Mouse (Mus musculus) frontal cortex, postnatal 14 days (tissue): ENCODE results near the gene Mrtfb.
"Not testable (repeated sequence)": the region's sequence is repeated elsewhere in the genome, so short reads cannot be mapped to it uniquely, and the experiment has no call there.

Experiments used
- DNase-seq, 2 experiments: peaks; one replicate each; pipeline ENCODE4 v3.0.0; 2022; ENCODE audit warnings: low spot score in 2 of 2

The Mrtfb gene

DNA sequence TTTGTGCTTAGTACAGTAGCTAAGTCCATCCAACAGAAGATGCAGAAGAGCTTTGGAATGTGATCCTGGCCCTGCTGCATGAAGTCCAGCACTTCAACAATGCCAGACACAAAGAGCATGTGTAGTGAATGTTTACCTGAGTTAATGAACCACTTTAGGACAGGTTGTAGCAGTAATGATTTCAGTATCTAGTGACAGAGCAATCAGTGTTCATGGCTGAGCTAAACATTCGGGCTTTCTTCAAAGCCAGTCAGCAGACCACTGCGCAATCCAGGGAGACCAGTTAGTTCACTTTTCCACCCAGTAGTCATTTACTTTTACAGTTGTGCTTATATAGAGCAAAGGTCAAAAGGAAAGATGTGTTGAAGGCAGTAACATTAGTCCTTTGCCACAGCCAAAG is 20.0 kb downstream of the Mrtfb start:
- DNase-seq: no peak

DNA sequence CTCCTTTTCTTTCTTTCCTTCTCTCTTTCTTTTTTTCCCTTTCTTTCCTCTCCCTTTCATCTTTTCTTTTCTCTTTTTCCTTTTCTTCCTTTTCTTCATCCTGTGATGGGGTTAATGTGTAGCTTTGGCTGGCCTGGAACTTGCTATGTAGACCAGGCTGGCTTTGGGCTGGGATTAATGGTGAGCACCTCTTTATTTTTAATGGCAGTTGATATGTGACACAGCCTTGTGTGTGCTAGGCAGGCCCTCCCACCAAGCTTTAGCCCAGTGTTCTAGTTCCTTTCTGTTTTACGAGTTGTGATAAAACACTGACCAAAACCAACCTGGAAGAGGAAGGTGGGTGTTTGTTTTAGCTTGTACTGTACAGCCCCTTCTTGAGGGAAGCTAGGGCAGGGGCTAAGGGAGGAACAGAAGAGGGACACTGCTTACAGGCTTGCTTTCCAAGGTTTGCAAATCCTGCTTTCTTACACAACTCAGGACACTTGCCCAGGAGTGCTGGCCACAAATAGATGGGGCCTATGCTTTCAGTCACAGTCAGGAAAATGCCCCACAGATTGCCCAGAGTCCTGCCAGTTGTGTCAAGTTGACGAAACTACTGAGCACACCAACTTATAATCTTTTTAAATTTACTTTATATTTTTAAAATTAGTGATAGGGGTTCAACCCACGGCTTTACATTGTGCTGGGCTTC is 20.6 kb downstream of the Mrtfb start:
- DNase-seq: no peak

DNA sequence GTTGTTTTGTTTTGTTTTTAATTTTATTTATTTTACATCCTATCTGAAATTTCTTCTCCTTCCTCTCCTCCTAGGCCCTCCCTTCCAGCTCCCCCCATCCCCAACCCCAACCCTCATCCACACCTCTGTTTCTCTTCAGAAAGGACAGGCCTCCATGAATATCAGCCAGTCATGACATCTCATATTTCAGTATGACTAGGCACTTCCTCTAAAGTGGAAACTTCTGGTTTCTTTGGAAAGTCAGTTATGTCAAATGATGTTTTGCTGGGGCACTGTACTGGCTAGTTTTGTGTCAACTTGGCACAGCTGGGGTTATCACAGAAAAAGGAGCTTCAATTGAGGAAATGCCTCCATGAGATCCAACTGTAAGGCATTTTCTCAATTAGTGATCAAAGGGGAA is 30.1 kb downstream of the Mrtfb start:
- not testable (repeated sequence) for DNase-seq

DNA sequence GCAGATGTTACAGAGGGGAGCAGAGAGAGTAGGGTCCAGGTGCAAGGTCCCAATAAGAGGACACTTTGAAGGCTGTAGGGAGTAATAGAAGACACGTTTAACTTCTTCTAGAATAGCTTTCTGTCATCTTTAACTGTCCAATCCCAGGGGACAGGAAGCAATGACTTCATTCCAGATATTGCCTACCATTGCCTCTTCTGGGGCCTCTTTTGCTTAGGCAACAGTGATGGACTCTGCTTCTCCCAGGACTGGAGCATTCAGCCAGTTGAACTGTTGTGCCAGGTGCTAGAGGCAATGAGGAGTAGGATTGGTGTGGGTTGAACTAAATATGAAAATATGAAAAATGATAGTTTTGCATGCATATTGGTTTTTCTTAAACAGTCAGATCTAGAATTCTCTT is 41.6 kb downstream of the Mrtfb start:
- DNase-seq: no peak

DNA sequence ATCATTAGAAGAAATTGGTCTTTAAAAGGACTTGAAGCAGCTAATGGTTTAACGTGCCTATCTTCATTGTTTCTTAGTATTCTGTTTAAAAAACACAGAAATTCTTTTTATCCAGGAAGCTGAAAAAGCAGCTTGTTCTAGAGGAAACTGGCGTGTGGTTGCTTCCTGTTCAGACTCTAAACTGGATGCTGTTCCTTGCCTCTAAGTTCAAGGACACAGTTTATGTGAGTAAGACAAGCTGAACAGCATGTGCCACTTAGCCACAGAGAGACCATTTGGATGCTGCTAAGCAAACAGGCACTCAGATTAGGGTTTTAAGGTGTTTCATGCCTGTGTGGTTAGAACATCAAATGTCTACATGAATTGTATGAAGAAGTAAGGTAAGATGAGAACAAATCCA is 42.7 kb downstream of the Mrtfb start:
- DNase-seq: no peak

DNA sequence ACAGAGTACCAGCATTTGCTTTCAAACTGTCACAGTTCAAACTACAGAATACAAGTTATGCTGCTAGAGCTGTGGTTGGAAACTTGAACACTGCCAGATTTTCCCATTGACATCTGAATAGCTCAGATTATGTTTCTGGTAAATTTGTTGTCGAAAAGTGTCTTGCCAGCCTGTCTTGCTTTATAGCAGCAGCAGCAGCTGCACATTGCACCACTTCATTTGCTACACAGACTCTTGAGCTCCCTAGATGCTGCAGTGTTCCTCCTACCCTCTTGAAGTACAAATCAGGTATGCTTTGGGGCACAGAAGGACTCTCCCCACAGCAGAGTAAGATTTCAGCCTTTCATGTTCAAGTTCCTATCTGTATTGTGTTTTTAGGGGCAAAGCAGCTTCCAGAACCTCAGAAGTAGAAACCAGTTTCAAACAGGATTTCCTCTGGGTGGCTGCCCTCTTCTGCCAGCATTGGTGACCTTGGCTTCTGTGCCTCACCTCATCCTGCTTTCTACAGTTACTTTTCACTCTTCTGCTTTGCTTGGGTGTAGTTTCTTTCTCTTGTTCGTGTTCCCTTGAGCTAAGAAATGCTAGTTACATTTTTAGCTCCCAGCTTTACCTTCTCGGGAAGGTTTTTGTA is 49.9 kb downstream of the Mrtfb start:
- DNase-seq: no peak

DNA sequence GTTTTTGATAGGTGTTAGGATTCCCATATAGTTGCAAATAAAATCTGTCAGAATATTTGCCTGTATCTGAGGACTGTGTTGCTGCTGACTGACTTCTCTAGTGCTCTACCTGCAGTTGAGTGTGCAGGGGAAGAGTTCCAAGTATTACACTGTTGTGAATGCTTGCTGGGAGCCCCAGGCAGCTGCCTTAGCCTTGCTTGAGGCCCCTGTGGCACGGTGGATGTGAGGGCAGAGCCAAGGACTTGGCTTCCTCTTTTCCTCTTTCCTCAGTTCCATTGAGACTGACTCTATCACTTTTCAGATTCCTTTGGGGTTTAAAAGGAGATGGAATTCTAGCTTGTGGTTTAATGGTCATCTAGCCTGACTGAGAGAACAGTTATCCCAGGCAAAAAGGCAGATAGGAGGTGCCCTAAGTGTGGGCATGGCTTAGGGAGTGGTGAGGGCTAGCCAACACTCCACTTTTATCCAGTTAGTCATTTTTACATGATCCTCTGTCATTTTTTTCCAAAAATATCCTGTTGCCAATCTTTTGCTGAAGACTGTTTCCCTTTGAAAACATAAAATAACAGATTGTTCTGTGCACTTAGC is 53.9 kb downstream of the Mrtfb start:
- DNase-seq: no peak

DNA sequence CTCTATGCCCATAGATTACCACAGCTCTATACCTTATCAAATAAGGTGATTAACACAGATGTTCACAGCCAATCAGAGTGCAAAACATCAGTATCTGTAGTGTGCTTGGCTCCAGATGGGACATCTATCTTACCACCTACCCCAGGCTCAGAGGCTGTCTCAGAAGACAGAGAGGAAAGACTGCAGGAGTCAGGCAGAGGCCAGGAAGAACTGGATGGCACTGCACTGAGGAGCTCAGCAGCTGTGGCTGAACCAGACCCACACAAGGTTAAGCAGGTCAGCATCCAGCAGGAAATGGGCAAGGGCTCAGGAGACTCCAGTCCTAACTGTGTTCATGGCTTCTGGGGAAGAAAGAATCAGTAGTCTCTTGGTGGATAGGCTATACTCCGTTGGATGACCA is 55.1 kb downstream of the Mrtfb start:
- DNase-seq: no peak

DNA sequence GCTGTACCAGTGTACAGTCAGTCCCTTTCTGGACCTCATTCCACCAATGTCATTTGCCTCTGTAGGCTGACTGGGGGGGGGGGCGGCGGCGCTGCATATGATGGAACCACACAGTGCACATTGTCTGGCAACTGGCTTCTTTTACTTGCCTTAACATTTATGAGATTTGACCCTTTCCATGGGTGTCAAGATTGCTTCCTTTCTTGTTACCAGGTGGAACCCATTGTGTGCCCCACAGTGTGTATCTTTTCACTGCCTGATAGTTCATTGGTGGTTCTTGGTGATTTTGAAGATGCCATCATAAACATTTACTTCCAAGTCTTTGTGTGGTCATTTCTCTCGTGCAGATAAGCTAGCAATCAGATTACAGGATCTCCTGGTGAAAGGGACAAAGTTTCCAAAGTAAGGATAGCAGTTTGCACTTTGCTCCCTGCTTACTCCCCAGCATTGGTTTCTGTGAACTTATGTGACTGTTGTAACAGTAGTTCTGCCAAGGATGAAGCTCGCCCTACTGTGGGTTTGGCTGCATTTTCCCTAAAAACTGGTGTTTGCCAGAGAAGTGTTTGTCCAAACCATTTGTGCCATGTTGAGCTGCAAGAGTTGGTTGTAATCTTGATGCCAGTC is 56.9 kb downstream of the Mrtfb start:
- no peak for DNase-seq

DNA sequence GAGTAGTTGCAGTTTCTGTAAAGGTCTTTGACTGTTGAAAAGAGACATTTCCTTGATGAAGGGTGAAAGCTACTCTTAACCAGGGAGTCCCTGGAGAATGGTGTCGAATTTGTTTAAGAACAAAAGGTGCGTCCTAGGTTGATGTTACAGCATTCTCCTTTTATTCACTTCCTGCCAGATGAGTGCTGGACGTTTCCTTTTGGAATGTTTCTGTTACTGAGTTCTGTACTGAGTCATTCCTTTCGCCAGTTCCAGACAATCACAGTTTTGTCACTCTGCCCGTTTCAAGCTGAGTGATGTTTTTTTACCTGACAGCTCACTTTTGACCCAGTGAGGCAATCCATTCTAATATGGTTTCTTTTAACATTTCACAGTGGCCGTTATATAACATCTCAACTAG is 67.5 kb downstream of the Mrtfb start:
- no peak for DNase-seq

DNA sequence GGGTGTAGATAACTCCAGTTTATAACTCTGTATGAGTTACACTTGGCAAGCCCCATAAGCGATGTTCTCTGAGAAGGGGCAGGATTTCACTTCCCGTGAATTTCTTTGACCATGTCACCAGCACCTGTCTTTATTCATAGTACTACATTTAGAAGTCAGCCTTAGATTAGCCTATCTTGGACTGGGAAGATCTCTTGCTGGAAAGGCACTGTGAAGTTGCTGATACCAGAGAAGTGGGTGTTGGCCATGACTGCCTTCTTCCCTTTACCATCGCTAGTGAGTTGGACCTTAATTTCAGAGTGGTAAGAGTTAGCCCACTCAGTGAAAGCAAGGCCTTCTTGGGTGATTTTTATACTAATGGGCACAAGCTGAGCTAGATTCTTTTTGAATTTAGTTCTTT is 70.3 kb downstream of the Mrtfb start:
- DNase-seq: no peak

DNA sequence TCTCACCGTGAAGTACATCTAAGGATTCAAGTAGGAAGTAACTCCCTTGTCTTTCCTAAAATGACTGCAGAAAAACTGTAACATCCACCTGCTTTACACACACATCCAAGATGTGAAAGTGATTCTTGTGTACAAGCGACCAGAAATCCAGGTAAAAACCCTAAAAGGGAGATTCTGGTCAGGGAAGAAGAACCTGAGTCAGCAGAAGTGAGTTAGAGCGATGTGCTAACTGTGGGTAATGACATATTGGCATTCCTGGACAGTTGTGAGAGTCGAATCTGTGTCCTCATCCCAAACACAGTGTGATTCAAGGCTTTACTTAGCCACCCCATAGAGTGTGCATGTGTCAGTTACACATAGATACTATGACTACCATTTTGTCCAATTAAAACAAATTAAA is 72.4 kb downstream of the Mrtfb start:
- no peak for DNase-seq

DNA sequence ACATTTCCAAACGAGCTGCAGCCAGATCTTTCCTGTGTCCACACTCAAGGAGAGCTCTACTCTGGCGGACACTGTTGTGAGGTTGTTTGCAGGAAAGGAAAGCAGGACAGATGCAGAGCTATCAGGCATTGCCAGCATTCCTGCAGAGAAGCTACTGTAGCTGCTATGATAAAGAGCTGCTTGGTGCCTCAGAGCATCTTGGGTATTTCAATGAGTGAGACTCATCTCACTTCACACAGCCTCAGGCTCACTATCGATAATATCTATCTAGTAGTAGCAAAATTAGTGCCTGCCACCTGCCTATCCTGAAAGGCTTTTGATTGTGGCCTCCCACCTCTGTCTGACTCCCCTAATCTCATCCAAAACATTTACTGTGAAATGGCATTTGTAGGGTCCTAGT is 73.4 kb downstream of the Mrtfb start:
- no peak for DNase-seq

DNA sequence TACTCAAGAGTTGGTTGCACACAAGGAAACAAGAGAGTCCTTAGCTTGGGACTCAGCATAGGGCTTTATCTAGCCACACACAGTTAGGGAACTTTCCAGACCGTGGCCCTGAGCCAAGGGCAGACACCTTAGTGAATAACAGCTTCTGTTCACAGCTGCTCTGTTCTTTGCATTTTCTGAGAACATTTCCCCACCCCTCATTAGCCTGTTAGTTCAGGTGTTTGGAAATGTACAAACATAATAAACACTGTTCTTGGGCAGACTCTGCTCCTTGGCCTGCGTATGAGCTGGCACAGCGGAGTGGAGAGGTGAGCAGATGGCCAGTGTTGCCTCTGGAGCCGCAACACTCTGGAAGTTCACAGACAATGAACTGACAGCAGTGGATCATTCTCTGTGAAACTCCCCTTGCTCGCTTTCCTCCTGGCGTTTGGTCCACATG is 74.0 kb downstream of the Mrtfb start:
- DNase-seq: no peak

DNA sequence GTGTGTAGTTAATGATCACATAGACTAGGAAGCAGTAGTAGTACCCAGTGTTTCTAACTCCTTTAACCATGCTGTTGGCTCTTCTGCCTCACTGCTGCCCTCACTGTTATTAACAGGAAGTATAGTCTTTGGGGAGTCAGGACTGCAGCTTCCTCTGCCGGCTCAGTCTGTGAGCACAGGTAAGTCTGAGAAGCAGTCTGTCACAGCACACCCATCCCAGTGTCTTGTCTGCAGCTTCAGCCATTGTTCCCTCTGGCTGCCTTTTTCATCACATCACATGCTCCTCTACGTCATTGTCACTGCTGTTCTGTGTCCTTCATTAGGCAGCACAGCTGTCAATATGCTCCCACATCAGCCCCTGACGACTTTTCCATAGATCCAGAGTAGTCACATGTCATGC is 75.6 kb downstream of the Mrtfb start:
- no peak for DNase-seq

DNA sequence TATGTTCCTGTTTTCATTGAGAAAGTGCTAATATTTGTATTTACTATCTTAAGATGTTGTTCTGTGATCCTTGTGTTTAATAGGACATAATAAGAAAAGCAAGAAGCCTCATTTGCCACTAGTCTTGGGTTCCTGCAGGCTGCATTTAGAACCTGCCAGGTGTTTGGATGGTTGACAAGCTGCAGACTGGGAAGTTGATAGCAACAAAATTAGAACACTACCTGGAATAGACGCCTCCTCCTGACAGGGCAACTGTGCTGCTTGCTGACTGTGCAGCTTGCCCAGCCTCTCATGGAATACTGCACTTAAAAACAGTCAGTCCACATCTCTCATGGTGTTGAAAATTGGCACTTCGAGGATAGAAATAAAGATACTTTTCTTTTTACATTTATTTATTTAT is 76.3 kb downstream of the Mrtfb start:
- no peak for DNase-seq

DNA sequence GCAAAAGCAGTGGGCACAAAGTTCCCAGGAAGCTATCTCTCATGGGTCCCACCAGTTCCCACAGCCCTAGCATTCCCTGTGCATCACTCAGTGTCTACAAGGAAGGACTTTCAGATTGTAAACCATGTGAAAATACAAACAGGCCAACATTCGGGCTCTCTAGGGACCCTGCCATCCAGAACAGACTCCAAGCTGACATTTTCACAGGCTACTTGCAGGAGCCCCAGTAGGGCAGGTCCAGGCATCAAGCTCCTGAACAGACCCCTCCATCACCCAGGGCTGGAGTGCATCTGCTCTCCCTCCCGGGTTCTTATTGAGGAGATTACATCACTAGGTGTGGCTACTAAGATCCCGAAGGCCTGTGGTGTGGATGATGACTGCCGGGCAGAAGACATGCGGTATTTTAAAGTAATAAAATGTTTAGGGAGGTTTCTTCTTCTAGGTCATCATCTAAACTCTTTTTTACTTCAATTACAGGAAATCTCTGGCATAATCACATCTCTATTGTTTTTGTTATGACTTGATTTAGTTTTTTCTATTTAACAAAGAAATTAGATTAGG is 77.6 kb downstream of the Mrtfb start:
- no peak for DNase-seq

DNA sequence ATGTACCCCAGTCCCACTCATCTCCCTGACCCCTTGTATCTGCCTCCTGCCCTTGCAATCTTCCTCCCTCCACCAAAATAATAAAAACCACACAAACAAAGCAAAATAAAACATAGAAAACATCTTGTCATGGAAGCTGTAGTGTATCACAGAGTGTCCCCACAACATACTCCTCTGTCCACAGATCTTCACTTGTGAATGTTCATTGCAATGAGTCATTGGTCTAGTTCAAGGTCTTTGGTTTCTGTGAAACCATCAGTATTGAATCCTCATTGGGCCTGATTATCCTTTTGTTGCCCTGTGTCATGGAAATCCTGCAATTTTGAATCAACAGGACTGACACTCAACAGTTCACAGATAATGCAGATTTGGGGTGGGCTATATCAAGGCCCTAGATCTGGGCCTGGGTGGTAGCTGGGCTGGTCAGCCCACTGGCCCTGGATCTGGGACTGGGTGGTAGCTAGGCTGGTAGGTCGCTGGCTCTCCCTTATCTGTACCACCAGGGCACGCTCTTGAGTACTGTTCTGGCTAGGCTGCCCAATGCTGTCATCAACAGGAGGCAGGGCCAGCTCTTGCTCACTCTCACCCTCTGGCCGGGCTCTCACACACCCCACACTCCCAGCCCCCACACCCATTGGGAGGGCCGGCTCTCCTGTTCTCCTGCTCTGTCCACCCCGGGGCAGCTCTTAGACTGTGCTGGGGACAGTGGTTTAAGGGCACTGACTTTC is 80.4 kb downstream of the Mrtfb start:
- DNase-seq: no peak

DNA sequence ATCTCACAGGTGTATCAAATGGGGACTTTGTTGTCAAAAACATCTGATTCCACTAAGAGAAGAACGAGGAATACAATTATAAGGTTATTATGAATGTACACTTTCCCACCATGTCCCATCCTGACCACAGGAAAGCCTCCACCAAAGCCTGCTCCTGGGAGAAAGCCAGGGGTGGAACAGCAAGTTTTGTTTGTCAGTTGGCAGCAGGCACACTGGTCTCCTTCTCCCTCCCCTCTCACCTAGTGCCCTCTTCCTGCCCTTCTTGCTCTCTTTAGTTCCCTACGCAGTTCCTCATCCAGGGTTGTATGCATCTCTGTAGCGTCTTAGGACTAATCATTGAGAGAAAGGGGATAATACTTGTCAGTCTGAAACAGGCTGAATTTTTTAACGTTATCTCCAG is 81.8 kb downstream of the Mrtfb start:
- no peak for DNase-seq

DNA sequence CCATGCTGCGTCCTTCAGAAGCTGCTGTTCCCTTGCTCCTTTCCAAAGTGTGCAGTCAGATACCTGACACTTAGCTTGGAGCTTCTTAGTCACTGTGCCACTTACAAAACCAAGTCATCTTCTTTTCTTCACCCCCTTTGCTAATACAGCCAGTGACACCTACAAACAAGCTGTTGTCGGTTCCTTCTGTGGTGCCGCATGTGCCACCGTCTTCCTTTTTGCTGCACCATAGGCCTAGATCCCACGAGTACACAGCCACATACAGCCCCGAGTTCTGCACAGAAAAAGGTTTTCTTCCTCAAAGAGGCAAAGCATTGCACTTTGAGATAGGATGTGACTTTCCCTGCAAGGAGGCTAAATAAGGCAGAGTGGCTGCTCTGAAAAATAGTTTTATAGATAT is 83.2 kb downstream of the Mrtfb start:
- DNase-seq: no peak

DNA sequence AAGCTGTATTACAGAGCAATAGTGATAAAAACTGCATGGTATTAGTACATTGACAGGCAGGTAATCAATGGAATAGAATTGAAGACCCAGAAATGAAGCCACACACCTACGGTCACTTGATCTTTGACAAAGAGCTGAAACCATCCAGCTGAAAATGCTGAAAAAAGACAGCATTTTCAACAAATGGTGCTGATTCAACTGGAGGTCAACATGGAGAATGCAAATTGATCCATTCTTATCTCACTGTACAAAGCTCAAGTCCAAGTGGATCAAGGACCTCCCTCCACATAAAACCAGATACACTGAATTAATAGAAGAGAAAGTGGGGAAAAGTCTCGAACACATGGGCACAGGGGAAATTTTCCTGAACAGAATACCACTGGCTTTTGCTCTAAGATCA is 89.5 kb downstream of the Mrtfb start:
- not testable (repeated sequence) for DNase-seq

DNA sequence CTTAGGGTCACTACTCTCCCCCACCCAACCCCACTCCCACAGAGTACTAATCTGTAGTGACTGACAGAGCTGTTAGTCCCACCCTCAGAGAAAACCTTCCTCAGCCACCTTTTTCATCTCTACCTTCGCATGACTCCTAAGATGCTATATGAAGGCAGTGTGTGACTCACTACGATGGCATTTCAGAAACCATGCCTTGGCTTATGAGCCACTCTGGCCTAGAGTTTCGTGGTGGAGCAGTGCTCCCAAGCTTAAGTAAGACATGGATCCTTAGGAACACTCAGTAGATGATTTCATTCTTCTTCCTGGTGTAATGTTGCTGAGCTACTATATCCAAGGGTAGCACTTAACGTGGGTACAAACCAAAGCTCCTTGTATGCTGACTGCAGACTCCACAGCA is 94.4 kb downstream of the Mrtfb start:
- DNase-seq: no peak
